Mouse (Mus musculus) lung, embryonic 14.5 days (tissue): Measurements from ENCODE around the gene Ogfr. TPM values are rescaled to one million over a fixed set of nuclear protein-coding genes. Genes with fewer than 3 reads are reported as not detected.

Source experiments
- ATAC-seq: fragments of 200-750 bp; cut with Nextera tagmentation; 2 replicates; pipeline ENCODE4 v1.8.0; 2017; ENCODE audit warnings: mild to moderate bottlenecking, moderate TSS enrichment, moderate library complexity; ENCODE audit not compliant: insufficient read depth
- DNase-seq: peaks from one replicate; pipeline ENCODE4 v3.0.0-alpha.2; 2015
- H3K27ac ChIP-seq: fragments of 300-500 bp; sonication (generic); 2 replicates; pipeline ENCODE4 v1.5.1; 2014; ENCODE audit warnings: low read depth, mild to moderate bottlenecking, moderate library complexity
- H3K27me3 ChIP-seq: fragments of 300-500 bp; sonication (generic); 2 replicates; pipeline ENCODE4 v1.6.1; 2014; ENCODE audit warnings: low read length, control low read depth; ENCODE audit not compliant: insufficient read depth
- H3K36me3 ChIP-seq: fragments of 300-500 bp; sonication (generic); 2 replicates; pipeline ENCODE4 v1.6.1; 2014; ENCODE audit warnings: control low read depth; ENCODE audit not compliant: insufficient read depth
- H3K4me1 ChIP-seq: fragments of 300-500 bp; sonication (generic); 2 replicates; pipeline ENCODE4 v1.6.1; 2014; ENCODE audit warnings: antibody characterized with exemption, control low read depth; ENCODE audit not compliant: insufficient read depth
- H3K4me2 ChIP-seq: fragments of 300-500 bp; sonication (generic); 2 replicates; pipeline ENCODE4 v1.6.1; 2014; ENCODE audit warnings: mild to moderate bottlenecking
- H3K4me3 ChIP-seq: fragments of 300-500 bp; sonication (generic); 2 replicates; pipeline ENCODE4 v1.5.1; 2014; ENCODE audit warnings: low read depth, low read length
- H3K9ac ChIP-seq: fragments of 300-500 bp; sonication (generic); 2 replicates; pipeline ENCODE4 v1.6.1; 2014
- H3K9me3 ChIP-seq: fragments of 300-500 bp; sonication (generic); 2 replicates; pipeline ENCODE4 v1.6.1; 2016; ENCODE audit warnings: low read depth, low read length, control low read depth
- CTCF ChIP-seq: IDR thresholded peaks from 2 replicates; pipeline ENCODE4 v1.5.1; 2016; ENCODE audit warnings: antibody characterized with exemption, low read depth
- WGBS: fragments of 180-500 bp; shearing (Covaris S2); extraction: QIAGEN DNeasy Blood & Tissue Kit; methylation state at CpG from one replicate; pipeline ENCODE4 v1.1.7; 2014; 5-methylcytosine and 5-hydroxymethylcytosine counted together
- polyA plus RNA-seq: library from polyadenylated mRNA; unstranded; fragments of >200 nt; fragmentation: Nextera tagmentation; extraction: Ambion mirVana; gene quantifications from 2 replicates; pipeline ENCODE4 v1.2.1, GENCODE M21; 2014

Ogfr gene
- polyA plus RNA-seq, 1 experiment from 2014 or later = 79.2 TPM

DNA sequence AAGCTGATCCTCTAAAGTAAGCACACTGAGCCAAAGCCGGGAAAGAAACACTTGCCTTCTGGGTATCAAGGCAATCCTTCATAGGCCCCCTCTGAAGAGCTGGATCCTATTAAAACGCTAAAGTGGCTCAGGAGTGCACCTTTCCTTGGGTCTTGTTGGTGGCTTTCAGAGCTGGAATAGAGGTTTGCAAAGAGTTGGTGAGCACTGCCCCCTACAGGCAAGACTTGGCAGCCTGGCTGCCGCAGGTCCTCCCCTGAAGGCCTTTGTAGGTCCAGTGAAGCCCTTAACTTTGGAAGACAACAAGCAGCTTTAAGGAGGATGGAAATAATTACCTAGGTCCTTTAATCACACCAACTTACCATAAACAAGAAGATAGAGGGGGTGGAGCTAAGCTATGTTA is 10.4 kb upstream of the Ogfr start:
- ATAC-seq = no peak
- WGBS = 3% methylated on average over 3 of the region's 3 CpGs

DNA sequence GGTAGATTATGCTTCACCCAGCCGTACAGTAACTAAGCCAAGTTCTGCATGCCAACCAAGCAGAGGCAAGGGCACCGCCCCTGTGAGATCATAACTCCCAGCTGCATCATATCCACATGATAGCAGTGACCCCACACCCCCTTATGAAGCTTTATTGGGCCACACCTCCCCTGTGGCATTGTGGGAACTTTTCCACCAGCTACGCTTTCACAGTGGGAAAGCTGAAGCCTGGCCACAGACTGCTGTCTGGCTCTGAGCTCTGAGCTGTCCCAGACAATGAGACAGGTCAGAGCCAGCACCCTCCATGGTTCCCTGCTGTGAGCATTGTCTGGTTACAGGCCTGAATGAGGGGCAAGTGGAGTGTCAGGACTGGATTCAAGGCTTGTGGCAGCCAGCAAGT is 8.0 kb upstream of the Ogfr start, which contains the start of gene Mrgbp:
TSS of gene Mrgbp (plus strand) at position 303 of the 400 bp plus-strand sequence.
- peaks cover 14% of the 10 kb centered on the region for H3K36me3 ChIP-seq
- no peak for TF ChIP-seq CTCF
- ATAC-seq (no peak), DNase-seq (no peak)
- H3K27me3 ChIP-seq = no peaks in the 10 kb centered on the region
- WGBS = 50% methylated on average over 3 of the region's 3 CpGs
- H3K27ac ChIP-seq = no peak within 1 kb of the TSS
- H3K9me3 ChIP-seq = no peaks in the 10 kb centered on the region
- H3K4me1 ChIP-seq = no peaks in the 10 kb centered on the region
- peak within 1 kb of the TSS; percentile 86; the same call in 1 of the 2 replicates for H3K4me2 ChIP-seq
- no peak within 1 kb of the TSS for H3K4me3 ChIP-seq
- no peak within 1 kb of the TSS; the same call in 1 of the 2 replicates for H3K9ac ChIP-seq

More for the DNA sequence above, 10.4 kb upstream of the Ogfr start:
- TF ChIP-seq CTCF = peak; percentile 91
- peak; percentile 92 for DNase-seq
- Histone ChIP-seq H3K4me1 (no peaks in the 10 kb centered on the region), H3K27me3 (no peaks in the 10 kb centered on the region), H3K4me2 (no peak overlapping the region), H3K4me3 (no peak overlapping the region), H3K27ac (no peak overlapping the region), H3K9me3 (no peaks in the 10 kb centered on the region), H3K9ac (no peak overlapping the region), H3K36me3 (no peaks in the 10 kb centered on the region)

DNA sequence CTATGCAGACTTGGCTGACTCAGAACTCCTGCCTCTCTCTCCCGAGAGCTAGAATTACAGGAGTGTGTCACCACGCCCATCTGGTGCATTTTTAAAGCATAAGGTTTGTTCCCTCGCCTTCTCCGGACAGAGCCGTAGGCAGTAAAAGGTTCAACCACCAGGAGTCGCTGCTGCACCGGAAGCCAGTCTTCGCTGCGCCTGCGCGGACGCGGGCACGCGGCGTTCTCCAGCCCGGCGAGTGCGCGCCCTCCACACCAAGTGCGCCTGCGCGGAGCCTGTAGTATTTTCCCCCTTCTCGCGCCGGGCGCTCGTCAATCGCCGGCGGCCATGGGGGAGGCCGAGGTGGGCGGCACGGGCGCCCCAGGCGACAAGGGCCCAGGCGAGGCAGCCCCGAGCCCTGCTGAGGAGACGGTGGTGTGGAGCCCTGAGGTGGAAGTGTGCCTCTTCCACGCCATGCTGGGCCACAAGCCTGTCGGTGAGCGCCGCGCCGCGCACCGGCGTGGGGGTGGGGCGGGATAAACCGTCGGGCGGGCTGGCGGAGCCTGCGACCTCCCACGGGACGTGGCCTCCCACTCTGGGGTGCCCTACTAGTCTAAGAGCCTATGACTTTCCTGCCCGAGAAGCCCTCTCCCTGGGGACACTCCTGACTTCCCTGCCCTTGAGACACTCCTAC is 6.4 kb upstream of the Ogfr start:
- peak; percentile 99 for DNase-seq
- Histone ChIP-seq H3K36me3 (peaks cover 24% of the 10 kb centered on the region), H3K9ac (peak overlapping the region; percentile 93), H3K4me3 (peak overlapping the region; percentile 83), H3K9me3 (no peaks in the 10 kb centered on the region), H3K4me2 (peak overlapping the region; percentile 86), H3K27ac (peak overlapping the region; percentile 65; the same call in 1 of the 2 replicates), H3K27me3 (no peaks in the 10 kb centered on the region), H3K4me1 (no peaks in the 10 kb centered on the region)
- TF ChIP-seq CTCF = peak; percentile 89
- WGBS = under 1% methylated on average over 57 of the region's 57 CpGs
- peak; percentile 78 for ATAC-seq

DNA sequence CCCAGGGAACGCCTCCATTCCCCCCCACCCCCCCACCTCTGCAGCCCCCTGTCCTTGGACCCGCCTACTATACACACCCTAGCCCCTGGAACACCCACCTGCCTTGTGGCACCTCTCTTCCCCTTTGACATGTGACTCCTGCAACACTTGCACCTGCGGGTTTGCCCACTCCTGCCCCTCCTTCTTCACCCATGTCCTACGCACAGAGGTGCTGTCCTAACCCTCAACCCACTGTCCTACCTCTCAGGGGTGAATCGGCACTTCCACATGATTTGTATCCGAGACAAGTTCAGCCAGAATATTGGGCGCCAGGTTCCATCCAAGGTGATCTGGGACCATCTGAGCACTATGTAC is 5.9 kb upstream of the Ogfr start:
- no peaks in the 10 kb centered on the region for H3K4me1 ChIP-seq
- H3K36me3 ChIP-seq = peaks cover 24% of the 10 kb centered on the region
- H3K9ac ChIP-seq = peak overlapping the region; percentile 93
- DNase-seq = no peak
- no peaks in the 10 kb centered on the region for H3K27me3 ChIP-seq
- H3K4me2 ChIP-seq = peak overlapping the region; percentile 86
- WGBS = 18% methylated on average over 7 of the region's 7 CpGs
- ATAC-seq = no peak
- TF ChIP-seq CTCF = no peak
- no peak overlapping the region for H3K27ac ChIP-seq
- no peaks in the 10 kb centered on the region for H3K9me3 ChIP-seq
- peak overlapping the region; percentile 83 for H3K4me3 ChIP-seq

DNA sequence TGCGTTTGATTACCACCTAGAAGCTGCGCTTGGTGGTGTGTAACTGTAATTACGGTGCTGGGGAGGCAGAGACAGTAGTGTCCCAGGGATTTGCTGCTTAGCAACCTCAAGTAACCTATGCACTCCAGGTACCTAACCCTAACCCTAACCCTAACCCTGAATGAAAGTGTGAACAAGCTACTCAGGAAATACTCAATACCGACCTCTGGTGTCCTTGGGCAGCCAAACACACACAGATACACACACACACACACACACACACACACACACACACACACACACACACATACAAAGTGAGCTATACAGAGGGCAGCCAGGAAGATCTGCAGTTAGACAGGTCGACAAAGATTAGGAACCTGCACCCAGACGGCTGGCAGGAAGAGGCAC is 316 bp upstream of the Ogfr start:
- TF ChIP-seq CTCF = peak; percentile 51
- no peaks in the 10 kb centered on the region for H3K27me3 ChIP-seq
- no peak for DNase-seq
- peak; percentile 3; the same call in 1 of the 2 replicates for ATAC-seq
- H3K4me1 ChIP-seq = no peaks in the 10 kb centered on the region
- H3K36me3 ChIP-seq = peaks cover 53% of the 10 kb centered on the region
- peak overlapping the region; percentile 91 for H3K9ac ChIP-seq
- peak overlapping the region; percentile 94 for H3K4me3 ChIP-seq
- 44% methylated on average over 6 of the region's 6 CpGs for WGBS
- H3K27ac ChIP-seq = peak overlapping the region; percentile 88
- no peaks in the 10 kb centered on the region for H3K9me3 ChIP-seq
- peak overlapping the region; percentile 83 for H3K4me2 ChIP-seq

DNA sequence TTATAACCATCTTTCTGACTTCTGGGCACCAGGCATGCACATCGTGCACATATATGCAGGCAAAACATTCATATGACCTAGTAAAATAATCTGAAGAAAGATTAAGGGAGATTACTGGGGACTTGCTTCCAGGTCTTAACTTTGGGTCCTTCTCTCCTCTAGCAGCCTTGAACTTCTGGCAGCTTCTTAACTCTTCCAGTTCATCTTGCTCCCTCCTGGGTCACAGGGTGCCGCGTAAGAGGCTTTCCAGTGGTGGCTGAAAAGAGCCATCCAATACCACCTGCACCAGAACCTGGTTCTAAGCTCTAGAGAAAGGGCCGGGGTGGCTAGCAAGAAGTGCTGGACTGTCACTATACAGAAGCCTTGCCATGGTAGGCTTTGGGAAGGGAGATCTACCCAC is 8.4 kb downstream of the Ogfr start, which contains the start of gene Col9a3:
TSS of gene Col9a3 (plus strand) at position 301 of the 400 bp plus-strand sequence.
- Histone ChIP-seq H3K27ac (no peak within 1 kb of the TSS), H3K9ac (peak within 1 kb of the TSS; percentile 42), H3K4me3 (peak within 1 kb of the TSS; percentile 33), H3K4me1 (no peaks in the 10 kb centered on the region), H3K4me2 (peak within 1 kb of the TSS; percentile 59), H3K36me3 (peaks cover 36% of the 10 kb centered on the region), H3K27me3 (peaks cover 18% of the 10 kb centered on the region), H3K9me3 (no peaks in the 10 kb centered on the region)
- DNase-seq (no peak), ATAC-seq (no peak)
- no peak for TF ChIP-seq CTCF
- WGBS = 35% methylated on average over 4 of the region's 4 CpGs

DNA sequence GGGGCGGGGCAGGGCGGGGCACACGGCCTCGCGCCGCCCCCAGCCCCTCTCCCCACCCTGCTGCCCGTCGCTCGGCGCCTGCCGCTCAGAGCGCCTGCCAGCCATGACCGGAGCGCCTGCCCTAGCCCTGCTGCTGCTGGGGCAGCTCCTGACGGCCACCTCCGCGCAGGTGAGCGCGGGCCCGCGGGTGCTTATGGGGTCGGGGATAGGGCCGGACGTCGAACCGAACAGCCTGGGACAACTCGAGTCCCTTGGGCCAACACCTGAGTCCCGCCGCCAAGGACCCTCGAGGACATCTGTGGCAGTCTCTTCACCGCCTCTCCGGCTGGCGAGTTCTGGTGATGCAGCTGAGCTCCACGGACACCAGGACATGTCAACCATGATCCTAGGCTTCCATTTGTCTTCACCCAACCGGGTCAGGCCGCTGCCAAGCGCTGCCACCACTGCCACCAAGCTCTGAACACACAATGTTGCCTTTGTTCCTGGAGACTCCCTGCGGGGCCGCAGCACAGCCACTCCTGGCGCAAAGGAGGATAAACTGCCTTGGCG is 9.2 kb downstream of the Ogfr start:
- Histone ChIP-seq H3K9me3 (no peaks in the 10 kb centered on the region), H3K36me3 (peaks cover 29% of the 10 kb centered on the region), H3K4me2 (peak overlapping the region; percentile 59), H3K27me3 (peaks cover 18% of the 10 kb centered on the region), H3K9ac (peak overlapping the region; percentile 42), H3K4me3 (peak overlapping the region; percentile 33), H3K4me1 (no peaks in the 10 kb centered on the region), H3K27ac (no peak overlapping the region)
- ATAC-seq (peak; percentile 41; the same call in 1 of the 2 replicates), DNase-seq (peak; percentile 34)
- 3% methylated on average over 40 of the region's 41 CpGs for WGBS
- TF ChIP-seq CTCF = no peak
